Mouse (Mus musculus): ENCODE measurements around the gene Heg1. TPM values are rescaled to one million over a fixed set of nuclear protein-coding genes. Genes with fewer than 3 reads are reported as not detected.
A peak's percentile ranks its signal among the peaks of the same experiment; 100 is the strongest.

The Heg1 gene
- polyA plus RNA-seq, 1 experiment from 2014 or later, result 16.1 TPM

DNA sequence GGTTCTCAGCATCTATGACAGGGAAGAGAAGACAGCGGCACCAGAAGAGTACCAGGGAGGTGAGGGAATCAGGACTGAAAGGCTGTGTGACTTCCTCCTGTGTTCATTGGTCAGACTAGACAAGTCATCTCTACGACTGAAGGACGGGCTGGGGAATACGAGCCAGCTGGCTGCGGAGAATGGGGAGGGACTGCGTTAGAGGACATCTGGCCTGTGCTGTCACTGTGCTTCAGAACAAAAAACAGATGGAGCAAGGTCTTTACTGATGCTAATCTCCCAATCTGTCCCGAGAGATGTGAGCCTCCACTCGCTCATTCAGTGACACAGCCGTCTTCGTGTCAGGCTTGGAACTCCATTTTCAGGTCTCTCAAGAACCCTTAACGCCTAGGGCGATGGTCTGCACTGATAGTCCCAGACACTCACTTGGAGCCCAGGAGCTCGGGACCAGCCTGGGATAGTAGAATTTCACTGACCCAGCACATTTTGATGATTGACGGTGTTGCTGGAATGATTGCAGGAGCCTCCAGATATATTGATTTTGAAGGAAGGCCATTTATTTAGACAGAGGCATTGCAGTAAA lies 10.6 kb upstream of the Heg1 start:
- ATAC-seq (ENCODE audit: insufficient read depth, low FRiP score), result peak; percentile 74; the same call in 1 of the 2 replicates

GRCm38 (mm10) chr16:33675151-33675847 lies 8.9 kb upstream of the Heg1 start:
- H3K4me3 ChIP-seq (replicated peaks; ENCODE audit: low read length), result no peak overlapping the region
- no peaks in the 10 kb centered on the region for H3K9me3 ChIP-seq (replicated peaks; ENCODE audit: control insufficient read depth, low read length)
- ATAC-seq (ENCODE audit: insufficient read depth, low FRiP score), result no peak
- 0 out of 2 replicates have a peak overlapping the region, but pooled peaks have one; percentile 7 for H3K27ac ChIP-seq (ENCODE audit: low read length)
- no peaks in the 10 kb centered on the region for H3K36me3 ChIP-seq (ENCODE audit: control insufficient read depth, insufficient read depth, low read length)
- peaks cover 12% of the 10 kb centered on the region for H3K4me1 ChIP-seq (ENCODE audit: control insufficient read depth, insufficient read depth, low read length)
- no peaks in the 10 kb centered on the region for H3K27me3 ChIP-seq (ENCODE audit: control insufficient read depth, insufficient read depth, low read length)
- H3K9ac ChIP-seq (ENCODE audit: low read length), result no peak overlapping the region
- H3K4me2 ChIP-seq (ENCODE audit: low read depth, low read length), result no peak overlapping the region
- WGBS, result 85% methylated on average over 10 of the region's 10 CpGs

More for the DNA sequence above, 10.6 kb upstream of the Heg1 start:
- WGBS, result 48% methylated on average over 14 of the region's 14 CpGs
- Histone ChIP-seq H3K4me1 (ENCODE audit: control insufficient read depth, insufficient read depth, low read length) (peaks cover 13% of the 10 kb centered on the region), H3K4me2 (ENCODE audit: low read depth, low read length) (no peak overlapping the region), H3K9ac (ENCODE audit: low read length) (no peak overlapping the region), H3K4me3 (replicated peaks; ENCODE audit: low read length) (no peak overlapping the region), H3K27me3 (ENCODE audit: control insufficient read depth, insufficient read depth, low read length) (no peaks in the 10 kb centered on the region), H3K36me3 (ENCODE audit: control insufficient read depth, insufficient read depth, low read length) (no peaks in the 10 kb centered on the region), H3K27ac (ENCODE audit: low read length) (no peak overlapping the region), H3K9me3 (replicated peaks; ENCODE audit: control insufficient read depth, low read length) (no peaks in the 10 kb centered on the region)

DNA sequence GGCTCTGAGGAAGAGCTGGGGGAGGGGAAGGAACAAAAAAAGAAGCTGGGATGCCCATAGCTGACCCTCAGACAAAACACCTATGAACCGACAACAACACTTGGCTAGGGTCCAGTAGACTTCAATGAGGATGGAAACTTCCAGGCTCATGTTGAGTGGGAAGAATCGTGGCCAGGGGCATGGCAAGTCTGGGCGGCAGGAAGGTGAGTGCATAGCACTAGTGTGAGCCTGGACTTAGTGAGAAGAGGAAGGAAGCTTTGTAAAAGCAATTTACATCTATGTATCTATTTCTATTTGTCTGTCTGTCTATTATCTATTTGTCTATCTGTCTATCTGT lies 8.4 kb upstream of the Heg1 start:
- ATAC-seq (ENCODE audit: insufficient read depth, low FRiP score), result no peak
- no peaks in the 10 kb centered on the region for H3K9me3 ChIP-seq (replicated peaks; ENCODE audit: control insufficient read depth, low read length)
- 79% methylated on average over 3 of the region's 3 CpGs for WGBS
- H3K9ac ChIP-seq (ENCODE audit: low read length), result no peak overlapping the region
- no peak overlapping the region for H3K27ac ChIP-seq (ENCODE audit: low read length)
- peaks cover 7% of the 10 kb centered on the region for H3K4me1 ChIP-seq (ENCODE audit: control insufficient read depth, insufficient read depth, low read length)
- H3K27me3 ChIP-seq (ENCODE audit: control insufficient read depth, insufficient read depth, low read length), result no peaks in the 10 kb centered on the region
- no peaks in the 10 kb centered on the region for H3K36me3 ChIP-seq (ENCODE audit: control insufficient read depth, insufficient read depth, low read length)
- no peak overlapping the region for H3K4me2 ChIP-seq (ENCODE audit: low read depth, low read length)
- no peak overlapping the region for H3K4me3 ChIP-seq (replicated peaks; ENCODE audit: low read length)

GRCm38 (mm10) chr16:33676347-33677312 lies 7.5 kb upstream of the Heg1 start:
- Histone ChIP-seq H3K36me3 (ENCODE audit: control insufficient read depth, insufficient read depth, low read length) (no peaks in the 10 kb centered on the region), H3K4me1 (ENCODE audit: control insufficient read depth, insufficient read depth, low read length) (peaks cover 7% of the 10 kb centered on the region), H3K9me3 (replicated peaks; ENCODE audit: control insufficient read depth, low read length) (no peaks in the 10 kb centered on the region), H3K27ac (ENCODE audit: low read length) (peak overlapping the region; percentile 52), H3K4me3 (replicated peaks; ENCODE audit: low read length) (no peak overlapping the region), H3K27me3 (ENCODE audit: control insufficient read depth, insufficient read depth, low read length) (no peaks in the 10 kb centered on the region), H3K4me2 (ENCODE audit: low read depth, low read length) (no peak overlapping the region), H3K9ac (ENCODE audit: low read length) (no peak overlapping the region)
- 54% methylated on average over 7 of the region's 7 CpGs for WGBS
- 0 out of 2 replicates have a peak, but pooled peaks have one; percentile 17 for ATAC-seq (ENCODE audit: insufficient read depth, low FRiP score)

- no peak for ATAC-seq (ENCODE audit: insufficient read depth, low FRiP score)
- no peaks in the 10 kb centered on the region for H3K9me3 ChIP-seq (replicated peaks; ENCODE audit: control insufficient read depth, low read length)
- H3K36me3 ChIP-seq (ENCODE audit: control insufficient read depth, insufficient read depth, low read length), result no peaks in the 10 kb centered on the region
- no peaks in the 10 kb centered on the region for H3K27me3 ChIP-seq (ENCODE audit: control insufficient read depth, insufficient read depth, low read length)
- H3K9ac ChIP-seq (ENCODE audit: low read length), result no peak overlapping the region
- no peak overlapping the region; the same call in 1 of the 2 replicates for H3K27ac ChIP-seq (ENCODE audit: low read length)
- H3K4me3 ChIP-seq (replicated peaks; ENCODE audit: low read length), result no peak overlapping the region
- 86% methylated on average over 7 of the region's 7 CpGs for WGBS
- no peak overlapping the region for H3K4me2 ChIP-seq (ENCODE audit: low read depth, low read length)
- H3K4me1 ChIP-seq (ENCODE audit: control insufficient read depth, insufficient read depth, low read length), result peaks cover 7% of the 10 kb centered on the region
Observed at GRCm38 (mm10) chr16:33677313-33677690, 6.9 kb upstream of the Heg1 start.

DNA sequence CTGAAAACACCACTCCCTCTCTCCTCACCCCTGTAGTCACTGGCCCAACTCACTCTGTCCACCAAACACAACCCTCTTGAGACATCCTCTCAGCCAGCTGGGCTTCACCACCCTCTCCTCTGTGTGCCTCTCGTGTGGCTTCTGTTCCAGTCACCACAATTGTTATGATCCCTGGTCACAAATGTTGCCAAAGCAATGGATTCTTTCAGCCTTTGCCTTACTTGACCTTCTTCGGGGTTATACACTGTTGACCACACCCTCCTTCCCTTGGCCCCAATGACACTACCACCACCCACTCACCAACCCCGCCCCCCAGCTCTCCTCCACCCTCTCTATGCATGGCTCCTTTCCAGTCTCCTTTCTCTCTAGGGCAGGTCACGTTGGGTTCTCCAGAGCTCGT lies 6.3 kb upstream of the Heg1 start:
- no peak for ATAC-seq (ENCODE audit: insufficient read depth, low FRiP score)
- Histone ChIP-seq H3K9ac (ENCODE audit: low read length) (no peak overlapping the region), H3K4me2 (ENCODE audit: low read depth, low read length) (no peak overlapping the region), H3K36me3 (ENCODE audit: control insufficient read depth, insufficient read depth, low read length) (no peaks in the 10 kb centered on the region), H3K4me1 (ENCODE audit: control insufficient read depth, insufficient read depth, low read length) (peaks cover 7% of the 10 kb centered on the region), H3K4me3 (replicated peaks; ENCODE audit: low read length) (no peak overlapping the region), H3K9me3 (replicated peaks; ENCODE audit: control insufficient read depth, low read length) (no peaks in the 10 kb centered on the region), H3K27me3 (ENCODE audit: control insufficient read depth, insufficient read depth, low read length) (no peaks in the 10 kb centered on the region), H3K27ac (ENCODE audit: low read length) (no peak overlapping the region)
- 77% methylated on average over 5 of the region's 5 CpGs for WGBS

DNA sequence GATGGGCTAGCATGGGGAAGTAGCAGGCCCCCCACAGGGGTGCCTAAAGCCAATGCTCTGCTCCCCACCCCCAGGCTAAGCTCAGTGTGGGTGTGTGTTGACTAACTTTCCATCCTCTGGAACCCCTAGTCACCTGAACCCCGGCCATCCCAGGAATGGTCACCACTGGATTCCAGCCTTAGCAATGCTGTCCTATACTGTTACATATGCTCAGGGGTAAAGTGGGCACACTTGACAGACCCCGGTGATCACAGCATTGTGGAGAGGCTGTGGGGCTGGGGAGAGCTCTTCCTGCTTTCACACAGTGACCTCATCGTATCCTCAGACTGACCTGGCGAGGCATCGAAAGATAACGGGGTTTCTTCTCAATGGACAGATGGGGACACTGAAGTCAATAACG lies 3.9 kb upstream of the Heg1 start:
- H3K9ac ChIP-seq (ENCODE audit: low read length), result no peak overlapping the region
- H3K4me2 ChIP-seq (ENCODE audit: low read depth, low read length), result no peak overlapping the region
- H3K9me3 ChIP-seq (replicated peaks; ENCODE audit: control insufficient read depth, low read length), result no peaks in the 10 kb centered on the region
- H3K27ac ChIP-seq (ENCODE audit: low read length), result no peak overlapping the region
- H3K27me3 ChIP-seq (ENCODE audit: control insufficient read depth, insufficient read depth, low read length), result no peaks in the 10 kb centered on the region
- 86% methylated on average over 7 of the region's 7 CpGs for WGBS
- no peak overlapping the region for H3K4me3 ChIP-seq (replicated peaks; ENCODE audit: low read length)
- ATAC-seq (ENCODE audit: insufficient read depth, low FRiP score), result no peak
- peaks cover 11% of the 10 kb centered on the region for H3K4me1 ChIP-seq (ENCODE audit: control insufficient read depth, insufficient read depth, low read length)
- H3K36me3 ChIP-seq (ENCODE audit: control insufficient read depth, insufficient read depth, low read length), result no peaks in the 10 kb centered on the region

GRCm38 (mm10) chr16:33680816-33681215 lies 3.4 kb upstream of the Heg1 start:
- Histone ChIP-seq H3K9ac (ENCODE audit: low read length) (no peak overlapping the region), H3K9me3 (replicated peaks; ENCODE audit: control insufficient read depth, low read length) (no peaks in the 10 kb centered on the region), H3K27me3 (ENCODE audit: control insufficient read depth, insufficient read depth, low read length) (no peaks in the 10 kb centered on the region), H3K27ac (ENCODE audit: low read length) (no peak overlapping the region), H3K36me3 (ENCODE audit: control insufficient read depth, insufficient read depth, low read length) (no peaks in the 10 kb centered on the region), H3K4me1 (ENCODE audit: control insufficient read depth, insufficient read depth, low read length) (peaks cover 15% of the 10 kb centered on the region), H3K4me2 (ENCODE audit: low read depth, low read length) (no peak overlapping the region), H3K4me3 (replicated peaks; ENCODE audit: low read length) (no peak overlapping the region)
- 47% methylated on average over 10 of the region's 10 CpGs for WGBS
- no peak for ATAC-seq (ENCODE audit: insufficient read depth, low FRiP score)

- Histone ChIP-seq H3K27me3 (ENCODE audit: control insufficient read depth, insufficient read depth, low read length) (no peaks in the 10 kb centered on the region), H3K36me3 (ENCODE audit: control insufficient read depth, insufficient read depth, low read length) (no peaks in the 10 kb centered on the region), H3K9me3 (replicated peaks; ENCODE audit: control insufficient read depth, low read length) (no peaks in the 10 kb centered on the region), H3K4me1 (ENCODE audit: control insufficient read depth, insufficient read depth, low read length) (peaks cover 19% of the 10 kb centered on the region), H3K27ac (ENCODE audit: low read length) (no peak overlapping the region), H3K9ac (ENCODE audit: low read length) (no peak overlapping the region), H3K4me3 (replicated peaks; ENCODE audit: low read length) (no peak overlapping the region), H3K4me2 (ENCODE audit: low read depth, low read length) (no peak overlapping the region)
- ATAC-seq (ENCODE audit: insufficient read depth, low FRiP score), result no peak
Observed at GRCm38 (mm10) chr16:33681661-33682060, 2.5 kb upstream of the Heg1 start.

Data from stomach, embryonic 16.5 days (tissue).